Mouse (Mus musculus): Measurements from ENCODE around the gene Fev. TPM values are rescaled to one million over a fixed set of nuclear protein-coding genes. Genes with fewer than 3 reads are reported as not detected.

Gene Fev
- polyA plus RNA-seq, 1 experiment from 2014 or later = 0.41 TPM

- Histone ChIP-seq H3K4me1 (ENCODE audit: control insufficient read depth, insufficient read depth, low read length) (peaks cover 34% of the 10 kb centered on the region), H3K4me3 (ENCODE audit: low read depth, low read length) (peak overlapping the region; percentile 67), H3K27me3 (ENCODE audit: control insufficient read depth, insufficient read depth, low read length) (peaks cover 5% of the 10 kb centered on the region; the same call in 1 of the 2 replicates), H3K9me3 (ENCODE audit: control insufficient read depth, low read length) (no peaks in the 10 kb centered on the region), H3K9ac (ENCODE audit: low read length) (peak overlapping the region; percentile 57), H3K4me2 (peak overlapping the region; percentile 79), H3K36me3 (ENCODE audit: control insufficient read depth, insufficient read depth, low read length) (no peaks in the 10 kb centered on the region), H3K27ac (ENCODE audit: low read depth, low read length) (peak overlapping the region; percentile 40; the same call in 1 of the 2 replicates)
- DNase-seq (ENCODE audit: low spot score, missing footprints) (peak; percentile 97), ATAC-seq (ENCODE audit: low FRiP score) (peak; percentile 57)
- under 1% methylated on average over 29 of the region's 29 CpGs for WGBS
Measured at GRCm38 (mm10) chr1:74858171-74858719, 27.0 kb downstream of the Fev start.

GRCm38 (mm10) chr1:74857677-74858076 is 27.5 kb downstream of the Fev start:
- peak; percentile 91 for DNase-seq (ENCODE audit: low spot score, missing footprints)
- H3K9ac ChIP-seq (ENCODE audit: low read length) = peak overlapping the region; percentile 57
- ATAC-seq (ENCODE audit: low FRiP score) = no peak
- 2% methylated on average over 4 of the region's 4 CpGs for WGBS
- H3K36me3 ChIP-seq (ENCODE audit: control insufficient read depth, insufficient read depth, low read length) = no peaks in the 10 kb centered on the region
- H3K4me2 ChIP-seq = peak overlapping the region; percentile 79
- peaks cover 36% of the 10 kb centered on the region for H3K4me1 ChIP-seq (ENCODE audit: control insufficient read depth, insufficient read depth, low read length)
- H3K9me3 ChIP-seq (ENCODE audit: control insufficient read depth, low read length) = no peaks in the 10 kb centered on the region
- no peak overlapping the region for H3K27ac ChIP-seq (ENCODE audit: low read depth, low read length)
- H3K4me3 ChIP-seq (ENCODE audit: low read depth, low read length) = peak overlapping the region; percentile 67
- H3K27me3 ChIP-seq (ENCODE audit: control insufficient read depth, insufficient read depth, low read length) = peaks cover 5% of the 10 kb centered on the region; the same call in 1 of the 2 replicates

GRCm38 (mm10) chr1:74857201-74857600 is 28.0 kb downstream of the Fev start:
- H3K4me3 ChIP-seq (ENCODE audit: low read depth, low read length) = peak overlapping the region; percentile 67
- H3K9me3 ChIP-seq (ENCODE audit: control insufficient read depth, low read length) = no peaks in the 10 kb centered on the region
- no peak overlapping the region for H3K27ac ChIP-seq (ENCODE audit: low read depth, low read length)
- no peak for DNase-seq (ENCODE audit: low spot score, missing footprints)
- H3K4me2 ChIP-seq = peak overlapping the region; percentile 79
- H3K9ac ChIP-seq (ENCODE audit: low read length) = peak overlapping the region; percentile 84
- WGBS = 2% methylated on average over 20 of the region's 20 CpGs
- no peak for ATAC-seq (ENCODE audit: low FRiP score)
- H3K27me3 ChIP-seq (ENCODE audit: control insufficient read depth, insufficient read depth, low read length) = peaks cover 5% of the 10 kb centered on the region; the same call in 1 of the 2 replicates
- peaks cover 41% of the 10 kb centered on the region for H3K4me1 ChIP-seq (ENCODE audit: control insufficient read depth, insufficient read depth, low read length)
- no peaks in the 10 kb centered on the region for H3K36me3 ChIP-seq (ENCODE audit: control insufficient read depth, insufficient read depth, low read length)

- peaks cover 5% of the 10 kb centered on the region; the same call in 1 of the 2 replicates for H3K27me3 ChIP-seq (ENCODE audit: control insufficient read depth, insufficient read depth, low read length)
- WGBS = 2% methylated on average over 7 of the region's 7 CpGs
- H3K4me3 ChIP-seq (ENCODE audit: low read depth, low read length) = peak overlapping the region; percentile 67
- no peaks in the 10 kb centered on the region for H3K9me3 ChIP-seq (ENCODE audit: control insufficient read depth, low read length)
- H3K27ac ChIP-seq (ENCODE audit: low read depth, low read length) = no peak overlapping the region
- H3K36me3 ChIP-seq (ENCODE audit: control insufficient read depth, insufficient read depth, low read length) = no peaks in the 10 kb centered on the region
- H3K4me2 ChIP-seq = peak overlapping the region; percentile 79
- H3K9ac ChIP-seq (ENCODE audit: low read length) = peak overlapping the region; percentile 84
- no peak for ATAC-seq (ENCODE audit: low FRiP score)
- peaks cover 45% of the 10 kb centered on the region for H3K4me1 ChIP-seq (ENCODE audit: control insufficient read depth, insufficient read depth, low read length)
- peak; percentile 90 for DNase-seq (ENCODE audit: low spot score, missing footprints)
Measured at GRCm38 (mm10) chr1:74856791-74857190, 28.4 kb downstream of the Fev start.

GRCm38 (mm10) chr1:74856439-74856720 is 28.8 kb downstream of the Fev start:
- DNase-seq (ENCODE audit: low spot score, missing footprints) = peak; percentile 91
- H3K9me3 ChIP-seq (ENCODE audit: control insufficient read depth, low read length) = no peaks in the 10 kb centered on the region
- H3K36me3 ChIP-seq (ENCODE audit: control insufficient read depth, insufficient read depth, low read length) = no peaks in the 10 kb centered on the region
- peak overlapping the region; percentile 79 for H3K4me2 ChIP-seq
- no peak for ATAC-seq (ENCODE audit: low FRiP score)
- whole genome bisulfite sequencing = 2% methylated on average over 11 of the region's 11 CpGs
- H3K9ac ChIP-seq (ENCODE audit: low read length) = peak overlapping the region; percentile 84
- peaks cover 49% of the 10 kb centered on the region for H3K4me1 ChIP-seq (ENCODE audit: control insufficient read depth, insufficient read depth, low read length)
- H3K4me3 ChIP-seq (ENCODE audit: low read depth, low read length) = peak overlapping the region; percentile 67
- no peak overlapping the region for H3K27ac ChIP-seq (ENCODE audit: low read depth, low read length)
- peaks cover 5% of the 10 kb centered on the region; the same call in 1 of the 2 replicates for H3K27me3 ChIP-seq (ENCODE audit: control insufficient read depth, insufficient read depth, low read length)

- under 1% methylated on average over 73 of the region's 74 CpGs for WGBS
- H3K27me3 ChIP-seq (ENCODE audit: control insufficient read depth, insufficient read depth, low read length) = peaks cover 5% of the 10 kb centered on the region; the same call in 1 of the 2 replicates
- no peak overlapping the region for H3K27ac ChIP-seq (ENCODE audit: low read depth, low read length)
Measured at GRCm38 (mm10) chr1:74855651-74856438, 29.4 kb downstream of the Fev start.

GRCm38 (mm10) chr1:74855156-74855555 is 30.1 kb downstream of the Fev start:
- ATAC-seq (ENCODE audit: low FRiP score) (no peak; the same call in 1 of the 2 replicates), DNase-seq (ENCODE audit: low spot score, missing footprints) (peak; percentile 95)
- Histone ChIP-seq H3K27me3 (ENCODE audit: control insufficient read depth, insufficient read depth, low read length) (peaks cover 5% of the 10 kb centered on the region; the same call in 1 of the 2 replicates), H3K9me3 (ENCODE audit: control insufficient read depth, low read length) (no peaks in the 10 kb centered on the region), H3K36me3 (ENCODE audit: control insufficient read depth, insufficient read depth, low read length) (no peaks in the 10 kb centered on the region), H3K4me3 (ENCODE audit: low read depth, low read length) (peak overlapping the region; percentile 67), H3K4me2 (peak overlapping the region; percentile 79), H3K4me1 (ENCODE audit: control insufficient read depth, insufficient read depth, low read length) (peaks cover 60% of the 10 kb centered on the region), H3K27ac (ENCODE audit: low read depth, low read length) (peak overlapping the region; percentile 59), H3K9ac (ENCODE audit: low read length) (peak overlapping the region; percentile 84)
- WGBS = under 1% methylated on average over 47 of the region's 48 CpGs

More at GRCm38 (mm10) chr1:74855651-74856438, 29.4 kb downstream of the Fev start:
- ATAC-seq (ENCODE audit: low FRiP score) (no peak), DNase-seq (ENCODE audit: low spot score, missing footprints) (peak; percentile 95)
- Histone ChIP-seq H3K9me3 (ENCODE audit: control insufficient read depth, low read length) (no peaks in the 10 kb centered on the region), H3K4me3 (ENCODE audit: low read depth, low read length) (peak overlapping the region; percentile 67), H3K4me1 (ENCODE audit: control insufficient read depth, insufficient read depth, low read length) (peaks cover 53% of the 10 kb centered on the region), H3K36me3 (ENCODE audit: control insufficient read depth, insufficient read depth, low read length) (no peaks in the 10 kb centered on the region), H3K4me2 (peak overlapping the region; percentile 79), H3K9ac (ENCODE audit: low read length) (peak overlapping the region; percentile 84)

GRCm38 (mm10) chr1:74854306-74855056 is 30.7 kb downstream of the Fev start, which contains the start of gene Cdk5r2:
TSS of gene Cdk5r2 (plus strand) at chr1:74854934.
- Histone ChIP-seq H3K36me3 (ENCODE audit: control insufficient read depth, insufficient read depth, low read length) (no peaks in the 10 kb centered on the region), H3K27me3 (ENCODE audit: control insufficient read depth, insufficient read depth, low read length) (peaks cover 5% of the 10 kb centered on the region; the same call in 1 of the 2 replicates), H3K9ac (ENCODE audit: low read length) (peak within 1 kb of the TSS; percentile 84), H3K4me1 (ENCODE audit: control insufficient read depth, insufficient read depth, low read length) (peaks cover 62% of the 10 kb centered on the region), H3K4me2 (peak within 1 kb of the TSS; percentile 79), H3K4me3 (ENCODE audit: low read depth, low read length) (peak within 1 kb of the TSS; percentile 67), H3K9me3 (ENCODE audit: control insufficient read depth, low read length) (no peaks in the 10 kb centered on the region), H3K27ac (ENCODE audit: low read depth, low read length) (peak within 1 kb of the TSS; percentile 61)
- under 1% methylated on average over 38 of the region's 39 CpGs for WGBS
- peak; percentile 100 for DNase-seq (ENCODE audit: low spot score, missing footprints)
- ATAC-seq (ENCODE audit: low FRiP score) = peak; percentile 84
